Mouse (Mus musculus): ENCODE results near the gene Thnsl2. TPM values are rescaled to one million over a fixed set of nuclear protein-coding genes. Genes with fewer than 3 reads are reported as not detected.

The Thnsl2 gene
- polyA plus RNA-seq, 1 experiment from 2014 or later = 5.3 TPM

DNA sequence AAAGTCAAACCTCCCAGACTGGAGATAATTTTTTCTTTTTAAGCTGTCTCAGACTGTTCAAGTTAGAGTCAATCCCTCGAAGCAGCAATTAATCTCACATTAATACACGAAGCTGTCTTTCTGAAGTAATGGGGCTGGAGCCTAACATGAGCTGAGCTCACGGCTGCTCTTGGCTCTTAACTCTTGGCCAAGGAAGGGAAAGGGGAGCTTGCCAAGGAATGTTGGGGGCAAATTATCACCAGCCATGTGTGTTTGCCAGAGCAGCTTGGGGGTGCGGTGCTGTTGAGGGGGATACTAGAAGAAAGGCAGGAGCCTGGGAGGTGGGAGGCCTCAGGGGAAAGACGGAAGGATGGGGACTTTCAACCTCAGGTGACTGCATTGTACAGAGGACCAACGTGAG, 63.0 kb downstream of the Thnsl2 start:
- H3K36me3 ChIP-seq (replicated peaks) = no peaks in the 10 kb centered on the region
- no peaks in the 10 kb centered on the region for H3K9me3 ChIP-seq
- H3K4me3 ChIP-seq = no peak overlapping the region
- no peaks in the 10 kb centered on the region for H3K27me3 ChIP-seq (replicated peaks; ENCODE audit: low read depth, poor library complexity, severe bottlenecking)
- no peak overlapping the region for H3K27ac ChIP-seq (replicated peaks)
- no peak for DNase-seq (ENCODE audit: low spot score)
- H3K4me1 ChIP-seq = no peaks in the 10 kb centered on the region
- WGBS = 80% methylated on average over 6 of the region's 6 CpGs

Other genes with a start within 250 kb of the Thnsl2 start
- 0.19 TPM in 1 of 2 replicates, not detected in the other for gene Tex37, start 225.5 kb downstream of the Thnsl2 start, polyA plus RNA-seq (2016; fragmentation: Nextera tagmentation; extraction: Ambion mirVana)
- 0.26 and 0.37 TPM in 2 replicates for gene Foxi3, start 187.9 kb downstream of the Thnsl2 start, polyA plus RNA-seq (2016; fragmentation: Nextera tagmentation; extraction: Ambion mirVana)
- gene Fabp1, start 55.4 kb upstream of the Thnsl2 start, polyA plus RNA-seq (2016; fragmentation: Nextera tagmentation; extraction: Ambion mirVana) = not detected in 2 replicates
- gene Krcc1, start 127.2 kb upstream of the Thnsl2 start, polyA plus RNA-seq (2016; fragmentation: Nextera tagmentation; extraction: Ambion mirVana) = 29.2 and 32.5 TPM in 2 replicates
- 0.25 and 0.59 TPM in 2 replicates for gene Smyd1, start 177.8 kb upstream of the Thnsl2 start, polyA plus RNA-seq (2016; fragmentation: Nextera tagmentation; extraction: Ambion mirVana)
- 0.12 TPM in 1 of 2 replicates, not detected in the other for gene Cd8b1, start 178.3 kb upstream of the Thnsl2 start, polyA plus RNA-seq (2016; fragmentation: Nextera tagmentation; extraction: Ambion mirVana)
- gene Cd8a, start 229.0 kb upstream of the Thnsl2 start, polyA plus RNA-seq (2016; fragmentation: Nextera tagmentation; extraction: Ambion mirVana) = not detected in 2 replicates